Comparison of ENCODE assay signal across 12 mouse cellular contexts in genomic region chr11:107199281-107199680, GRCm38 (mm10).
"Had no signal": no experiment of that assay in that cellular context is flagged by ENCODE, and none has a peak within 500 bp of the region (broad histone marks: within the 10 kb centered on the region; RNA-seq: fewer than 3 reads in every experiment).

No protein-coding gene starts in this region.

- H3K27ac ChIP-seq: kidney, embryonic 15.5 days; limb, embryonic 10.5 days; liver, embryonic 15.5 days; midbrain, embryonic 15.5 days had no signal

- DNase-seq: kidney, postnatal 14 days; lung, adult 2 months; lung, postnatal 36 days; thymus, adult 2 months; thymus, postnatal 25 days had no signal

- H3K4me2 ChIP-seq: kidney, embryonic 15.5 days; liver, embryonic 11.5 days; liver, embryonic 15.5 days; midbrain, embryonic 11.5 days; midbrain, embryonic 15.5 days had no signal

- H3K27me3 ChIP-seq: kidney, embryonic 15.5 days; liver, embryonic 15.5 days; midbrain, embryonic 15.5 days had no signal

- H3K4me3 ChIP-seq: kidney, embryonic 15.5 days; limb, embryonic 10.5 days; liver, embryonic 15.5 days; midbrain, embryonic 15.5 days had no signal

- H3K36me3 ChIP-seq: kidney, embryonic 15.5 days; limb, embryonic 10.5 days; liver, embryonic 15.5 days; midbrain, embryonic 15.5 days had no signal

- H3K9me3 ChIP-seq: kidney, embryonic 15.5 days; limb, embryonic 10.5 days; liver, embryonic 15.5 days; midbrain, embryonic 15.5 days had no signal

- H3K9ac ChIP-seq: kidney, embryonic 15.5 days; liver, embryonic 15.5 days; midbrain, embryonic 15.5 days had no signal

- ATAC-seq: lung, postnatal 0 days; midbrain, embryonic 15.5 days had no signal

- H3K4me1 ChIP-seq: kidney, embryonic 15.5 days; limb, embryonic 10.5 days; liver, embryonic 15.5 days; midbrain, embryonic 15.5 days had no signal
